Mouse (Mus musculus) limb, embryonic 15.5 days (tissue): ENCODE measurements around the gene Ephb1. TPM values are rescaled to one million over a fixed set of nuclear protein-coding genes. Genes with fewer than 3 reads are reported as not detected.

Experiments used
- ATAC-seq: fragments of 200-750 bp; cut with Nextera tagmentation; 2 replicates; pipeline ENCODE4 v1.8.0; 2017; ENCODE audit warnings: low read depth, moderate TSS enrichment; ENCODE audit not compliant: insufficient number of reproducible peaks, low FRiP score, low TSS enrichment
- H3K27ac ChIP-seq: fragments of 300-500 bp; sonication (generic); 2 replicates; pipeline ENCODE4 v1.5.1; 2015; ENCODE audit warnings: moderate library complexity, mild to moderate bottlenecking, inconsistent platforms
- H3K27me3 ChIP-seq: fragments of 300-500 bp; sonication (generic); 2 replicates; pipeline ENCODE4 v1.6.1; 2015; ENCODE audit warnings: inconsistent platforms
- H3K36me3 ChIP-seq: fragments of 300-500 bp; sonication (generic); 2 replicates; pipeline ENCODE4 v1.6.1; 2015; ENCODE audit warnings: inconsistent platforms
- H3K4me1 ChIP-seq: fragments of 300-500 bp; sonication (generic); 2 replicates; pipeline ENCODE4 v1.6.1; 2015; ENCODE audit warnings: inconsistent platforms
- H3K4me2 ChIP-seq: fragments of 300-500 bp; sonication (generic); 2 replicates; pipeline ENCODE4 v1.6.1; 2015; ENCODE audit warnings: mild to moderate bottlenecking, inconsistent platforms
- H3K4me3 ChIP-seq: fragments of 300-500 bp; sonication (generic); 2 replicates; pipeline ENCODE4 v1.5.1; 2015; ENCODE audit warnings: mild to moderate bottlenecking, inconsistent platforms
- H3K9ac ChIP-seq: fragments of 300-500 bp; sonication (generic); 2 replicates; pipeline ENCODE4 v1.6.1; 2015; ENCODE audit warnings: inconsistent platforms
- H3K9me3 ChIP-seq: fragments of 300-500 bp; sonication (generic); 2 replicates; pipeline ENCODE4 v1.6.1; 2016; ENCODE audit warnings: inconsistent platforms
- WGBS: fragments of 180-500 bp; shearing (Covaris S2); methylation state at CpG from one replicate; pipeline ENCODE4 v1.1.7; 2015; 5-methylcytosine and 5-hydroxymethylcytosine counted together
- polyA plus RNA-seq: library from polyadenylated mRNA; unstranded; fragments of >200 nt; fragmentation: Nextera tagmentation; extraction: Ambion mirVana; gene quantifications from 2 replicates; pipeline ENCODE4 v1.2.1, GENCODE M21; 2015

The Ephb1 gene
- 1.6 and 2.5 TPM in 2 replicates for polyA plus RNA-seq

DNA sequence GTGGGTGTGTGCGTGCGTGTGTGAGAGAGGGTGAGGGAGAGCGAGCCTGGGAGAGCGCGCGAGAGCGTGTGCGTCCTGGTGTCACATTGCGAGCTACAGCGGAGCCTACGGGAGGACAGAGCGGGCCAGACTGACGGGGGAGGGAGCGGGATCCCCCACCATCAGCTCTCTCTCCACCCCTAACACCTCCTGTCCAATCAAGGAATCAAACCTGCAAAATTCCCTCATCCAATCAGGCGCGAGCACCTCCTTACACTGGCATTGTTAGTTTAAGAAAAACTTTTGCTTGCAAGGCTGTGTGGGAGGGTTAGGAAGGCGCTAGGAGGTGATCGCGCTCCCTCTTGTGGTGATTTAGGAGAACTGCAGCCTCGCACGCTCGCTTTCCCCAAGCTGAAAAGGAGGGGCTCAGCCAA lies at the start of gene Ephb1:
Gene Ephb1, minus strand, starts transcription at position 133 of the 413 bp plus-strand sequence.
- peaks cover 83% of the 10 kb centered on the region for H3K27me3 ChIP-seq
- H3K4me1 ChIP-seq: peaks cover 28% of the 10 kb centered on the region
- under 1% methylated on average over 22 of the region's 22 CpGs for whole genome bisulfite sequencing
- no peaks in the 10 kb centered on the region for H3K36me3 ChIP-seq
- ATAC-seq: peak; percentile 95
- H3K4me2 ChIP-seq: peak within 1 kb of the TSS; percentile 99
- no peak within 1 kb of the TSS for H3K27ac ChIP-seq
- H3K4me3 ChIP-seq: peak within 1 kb of the TSS; percentile 55
- H3K9ac ChIP-seq: peak within 1 kb of the TSS; percentile 48
- H3K9me3 ChIP-seq: no peaks in the 10 kb centered on the region

DNA sequence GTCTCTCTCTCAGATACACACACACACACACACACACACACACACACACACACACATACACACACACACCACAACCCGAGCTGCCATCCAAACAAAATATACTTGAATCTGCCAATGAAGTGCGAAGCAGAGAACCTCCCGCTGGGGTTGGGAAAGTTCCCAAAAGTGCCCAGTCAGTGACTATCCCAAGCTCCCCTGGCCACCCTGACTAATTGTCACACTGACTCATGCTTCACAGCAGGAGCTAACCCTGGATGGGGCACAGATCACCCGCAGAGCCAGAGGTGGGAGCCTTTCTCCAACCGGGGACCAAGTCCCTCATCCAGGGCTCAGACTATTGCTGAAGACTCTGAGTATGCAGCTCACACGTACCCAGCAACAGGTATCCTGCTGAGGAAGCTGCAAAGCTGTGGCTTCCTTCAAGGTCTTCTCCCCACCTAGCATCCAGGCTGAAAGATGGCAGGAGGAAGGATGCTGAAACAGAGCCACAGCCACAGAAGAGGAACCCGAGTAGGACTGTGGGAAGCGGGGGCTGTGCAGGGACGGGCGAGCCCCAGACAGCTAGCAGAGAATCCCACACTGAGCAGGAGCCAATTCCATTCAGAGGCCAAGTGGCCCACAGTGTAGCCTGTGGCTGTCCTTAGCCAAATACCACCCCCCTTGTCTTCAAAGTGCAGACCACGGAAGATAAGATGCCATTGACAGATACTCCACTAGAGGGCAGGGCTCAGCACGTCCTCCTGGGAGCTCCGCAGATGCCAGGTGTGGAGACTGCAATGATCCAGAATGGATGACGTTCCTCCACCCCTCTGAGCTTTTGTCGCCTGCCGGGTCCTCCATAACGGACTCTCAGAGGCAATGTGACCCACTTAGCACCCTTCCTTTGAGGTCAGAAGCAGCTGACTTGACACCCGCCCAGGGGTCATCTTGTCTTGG lies 48.9 kb upstream of the Ephb1 start:
- H3K9ac ChIP-seq: no peak overlapping the region
- H3K4me2 ChIP-seq: no peak overlapping the region
- no peak overlapping the region for H3K4me3 ChIP-seq
- no peaks in the 10 kb centered on the region for H3K27me3 ChIP-seq
- peak; percentile 47; the same call in 1 of the 2 replicates for ATAC-seq
- H3K4me1 ChIP-seq: peaks cover 2% of the 10 kb centered on the region; the same call in 1 of the 2 replicates
- no peak overlapping the region for H3K27ac ChIP-seq
- WGBS: 30% methylated on average over 18 of the region's 18 CpGs
- H3K36me3 ChIP-seq: no peaks in the 10 kb centered on the region
- H3K9me3 ChIP-seq: no peaks in the 10 kb centered on the region

DNA sequence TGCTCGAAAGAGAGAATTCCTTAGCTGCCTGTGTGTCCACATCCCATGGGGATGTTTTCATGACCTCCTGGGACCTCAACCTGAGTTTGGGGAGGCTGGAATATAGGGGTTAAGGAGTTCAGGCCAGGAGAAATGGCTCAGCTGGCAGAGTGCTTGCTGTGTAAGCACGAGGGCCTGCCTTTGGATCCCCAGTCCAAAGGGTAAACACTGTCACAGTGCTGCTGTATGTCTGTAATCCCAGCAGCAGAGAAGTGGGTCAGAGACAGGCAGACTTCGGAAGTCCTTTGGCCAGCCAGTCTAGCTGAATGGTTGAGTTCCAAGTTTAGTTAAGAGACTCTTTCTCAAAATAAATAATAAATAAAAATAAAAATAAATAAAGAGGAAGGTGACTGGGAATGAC lies 48.2 kb upstream of the Ephb1 start:
- no peaks in the 10 kb centered on the region for H3K27me3 ChIP-seq
- H3K36me3 ChIP-seq: no peaks in the 10 kb centered on the region
- no peak for ATAC-seq
- no peaks in the 10 kb centered on the region for H3K9me3 ChIP-seq
- 52% methylated on average over 3 of the region's 3 CpGs for WGBS
- H3K9ac ChIP-seq: no peak overlapping the region
- H3K4me1 ChIP-seq: peaks cover 2% of the 10 kb centered on the region; the same call in 1 of the 2 replicates
- no peak overlapping the region for H3K4me3 ChIP-seq
- no peak overlapping the region for H3K27ac ChIP-seq
- H3K4me2 ChIP-seq: no peak overlapping the region

DNA sequence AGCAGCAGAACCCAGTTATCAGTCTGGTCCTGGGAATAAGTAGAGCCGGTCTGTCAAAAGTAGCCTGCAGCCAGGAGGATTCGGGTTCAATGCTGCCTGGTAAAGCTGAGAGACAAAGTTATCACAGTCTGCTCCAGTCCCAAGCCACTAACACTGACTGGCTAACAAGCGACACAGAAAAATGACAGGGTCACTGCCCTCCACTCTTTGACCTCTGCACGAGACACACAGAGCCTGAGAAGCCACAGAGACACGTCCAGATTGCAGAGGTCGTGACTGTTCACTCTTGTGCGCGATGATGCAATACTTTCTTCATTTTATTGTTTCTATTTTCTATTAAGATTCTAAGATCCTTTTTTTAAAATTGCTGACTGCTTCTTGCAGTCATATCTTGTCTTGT lies 33.8 kb upstream of the Ephb1 start:
- 65% methylated on average over 8 of the region's 8 CpGs for WGBS
- Histone ChIP-seq H3K27ac (no peak overlapping the region), H3K27me3 (no peaks in the 10 kb centered on the region), H3K4me2 (no peak overlapping the region), H3K4me3 (no peak overlapping the region), H3K9ac (no peak overlapping the region), H3K4me1 (no peaks in the 10 kb centered on the region), H3K9me3 (no peaks in the 10 kb centered on the region), H3K36me3 (no peaks in the 10 kb centered on the region)
- no peak for ATAC-seq

DNA sequence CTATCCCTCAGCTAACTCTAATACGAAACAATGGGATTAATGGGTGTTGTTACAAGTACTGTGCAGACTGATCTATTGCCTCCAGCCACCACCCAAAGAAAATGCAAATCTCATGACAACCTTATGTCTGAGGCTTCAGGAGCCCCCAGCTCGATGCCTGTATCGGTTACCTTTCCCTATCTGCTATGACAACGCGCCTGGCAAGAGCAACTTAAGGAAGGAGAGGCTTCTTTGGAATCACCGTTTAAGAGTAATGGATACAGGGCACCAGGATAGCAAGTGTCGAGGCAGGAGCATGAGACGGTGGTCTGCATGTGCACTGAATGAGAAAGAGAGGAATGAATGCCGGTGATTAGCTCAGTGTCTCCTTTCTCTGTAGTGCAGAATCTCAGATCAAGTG lies 32.3 kb upstream of the Ephb1 start:
- H3K4me3 ChIP-seq: no peak overlapping the region
- H3K36me3 ChIP-seq: no peaks in the 10 kb centered on the region
- no peak overlapping the region for H3K27ac ChIP-seq
- H3K27me3 ChIP-seq: no peaks in the 10 kb centered on the region
- no peak for ATAC-seq
- no peaks in the 10 kb centered on the region for H3K4me1 ChIP-seq
- H3K4me2 ChIP-seq: no peak overlapping the region
- no peak overlapping the region for H3K9ac ChIP-seq
- 89% methylated on average over 9 of the region's 9 CpGs for WGBS
- no peaks in the 10 kb centered on the region for H3K9me3 ChIP-seq

DNA sequence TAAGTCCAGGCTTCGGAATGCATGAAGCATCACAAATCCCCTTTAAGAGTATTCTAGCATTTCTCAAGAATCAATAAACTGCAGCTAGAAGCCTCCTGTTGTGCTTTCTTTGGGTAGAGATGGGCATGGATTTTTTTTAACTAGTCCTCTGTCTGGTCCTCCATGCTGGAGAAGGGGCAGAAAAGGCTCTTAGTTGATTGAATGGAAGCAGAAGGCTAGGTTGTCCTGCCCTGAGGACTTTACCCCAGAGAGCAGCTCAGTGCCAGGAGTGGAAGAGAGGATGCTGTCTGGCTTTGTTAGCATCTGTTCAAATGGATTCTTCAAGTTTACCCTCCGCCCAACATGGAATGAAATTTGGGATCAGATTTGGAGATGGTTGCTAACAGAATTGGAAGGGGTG lies 25.7 kb upstream of the Ephb1 start:
- H3K9me3 ChIP-seq: no peaks in the 10 kb centered on the region
- 79% methylated on average over 2 of the region's 2 CpGs for WGBS
- H3K36me3 ChIP-seq: no peaks in the 10 kb centered on the region
- H3K9ac ChIP-seq: no peak overlapping the region
- no peak overlapping the region for H3K4me3 ChIP-seq
- no peak overlapping the region for H3K27ac ChIP-seq
- no peaks in the 10 kb centered on the region for H3K27me3 ChIP-seq
- no peaks in the 10 kb centered on the region for H3K4me1 ChIP-seq
- H3K4me2 ChIP-seq: no peak overlapping the region
- ATAC-seq: no peak

GRCm38 (mm10) chr9:102374661-102375060 lies 20.2 kb upstream of the Ephb1 start:
- Histone ChIP-seq H3K36me3 (no peaks in the 10 kb centered on the region), H3K4me3 (no peak overlapping the region), H3K27me3 (no peaks in the 10 kb centered on the region), H3K4me1 (no peaks in the 10 kb centered on the region), H3K9me3 (no peaks in the 10 kb centered on the region), H3K4me2 (no peak overlapping the region), H3K9ac (no peak overlapping the region), H3K27ac (no peak overlapping the region)
- ATAC-seq: no peak
- 87% methylated on average over 5 of the region's 5 CpGs for WGBS

GRCm38 (mm10) chr9:102373886-102374285 lies 19.4 kb upstream of the Ephb1 start:
- Histone ChIP-seq H3K27ac (no peak overlapping the region), H3K4me3 (no peak overlapping the region), H3K27me3 (no peaks in the 10 kb centered on the region), H3K36me3 (no peaks in the 10 kb centered on the region), H3K4me1 (no peaks in the 10 kb centered on the region), H3K9me3 (no peaks in the 10 kb centered on the region), H3K4me2 (no peak overlapping the region), H3K9ac (no peak overlapping the region)
- no peak for ATAC-seq
- 78% methylated on average over 5 of the region's 5 CpGs for WGBS

DNA sequence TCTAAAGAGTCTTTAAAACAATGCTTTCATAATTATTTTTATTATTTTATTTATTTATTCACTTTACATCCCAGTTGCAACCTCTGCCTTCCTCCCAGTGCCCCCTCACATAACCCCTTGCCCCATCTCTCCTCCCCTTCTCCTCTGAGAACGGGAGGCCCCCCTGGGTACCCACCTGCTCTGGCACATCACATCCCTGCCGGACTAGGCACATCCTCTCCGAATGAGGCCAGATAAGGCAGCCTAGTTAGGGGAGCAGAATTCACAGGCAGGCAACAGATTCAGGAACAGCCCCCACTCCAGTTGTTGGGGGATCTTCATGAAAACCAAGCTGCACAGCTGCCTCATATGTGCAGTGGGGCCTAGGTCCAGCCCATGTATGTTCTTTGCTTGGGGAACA lies 17.4 kb upstream of the Ephb1 start:
- H3K36me3 ChIP-seq: no peaks in the 10 kb centered on the region
- WGBS: 77% methylated on average over 3 of the region's 3 CpGs
- no peak overlapping the region for H3K4me2 ChIP-seq
- H3K27ac ChIP-seq: no peak overlapping the region
- ATAC-seq: no peak
- H3K9ac ChIP-seq: no peak overlapping the region
- H3K27me3 ChIP-seq: no peaks in the 10 kb centered on the region
- no peaks in the 10 kb centered on the region for H3K9me3 ChIP-seq
- no peak overlapping the region for H3K4me3 ChIP-seq
- no peaks in the 10 kb centered on the region for H3K4me1 ChIP-seq

GRCm38 (mm10) chr9:102371036-102371770 lies 16.7 kb upstream of the Ephb1 start:
- WGBS: 61% methylated on average over 14 of the region's 14 CpGs
- Histone ChIP-seq H3K4me3 (no peak overlapping the region), H3K27me3 (no peaks in the 10 kb centered on the region), H3K9ac (no peak overlapping the region), H3K36me3 (no peaks in the 10 kb centered on the region), H3K27ac (no peak overlapping the region), H3K4me1 (no peaks in the 10 kb centered on the region), H3K4me2 (no peak overlapping the region), H3K9me3 (no peaks in the 10 kb centered on the region)
- no peak for ATAC-seq

DNA sequence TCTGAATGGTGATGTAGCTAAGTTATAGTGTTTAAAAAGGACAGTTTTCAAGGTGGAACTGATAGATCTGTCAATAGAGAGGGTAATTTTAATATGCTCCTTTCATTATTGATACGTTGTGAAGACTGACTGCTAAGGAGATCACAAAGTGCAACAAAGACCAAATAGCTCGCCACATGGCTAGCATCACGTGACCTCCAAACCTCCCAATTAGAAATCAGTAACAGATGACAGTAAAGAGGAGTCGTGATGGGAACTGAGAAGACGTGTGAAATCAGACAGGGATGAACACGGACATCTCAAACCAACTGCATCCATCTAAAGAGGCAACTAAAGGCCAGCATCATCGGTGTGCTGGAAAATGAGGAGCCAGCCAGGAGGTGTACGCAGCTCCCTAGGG lies 15.6 kb upstream of the Ephb1 start:
- ATAC-seq: no peak
- WGBS: 62% methylated on average over 8 of the region's 8 CpGs
- H3K9me3 ChIP-seq: no peaks in the 10 kb centered on the region
- H3K27ac ChIP-seq: no peak overlapping the region
- no peak overlapping the region for H3K9ac ChIP-seq
- no peak overlapping the region for H3K4me3 ChIP-seq
- no peaks in the 10 kb centered on the region for H3K27me3 ChIP-seq
- H3K4me1 ChIP-seq: no peaks in the 10 kb centered on the region
- H3K4me2 ChIP-seq: no peak overlapping the region
- no peaks in the 10 kb centered on the region for H3K36me3 ChIP-seq

DNA sequence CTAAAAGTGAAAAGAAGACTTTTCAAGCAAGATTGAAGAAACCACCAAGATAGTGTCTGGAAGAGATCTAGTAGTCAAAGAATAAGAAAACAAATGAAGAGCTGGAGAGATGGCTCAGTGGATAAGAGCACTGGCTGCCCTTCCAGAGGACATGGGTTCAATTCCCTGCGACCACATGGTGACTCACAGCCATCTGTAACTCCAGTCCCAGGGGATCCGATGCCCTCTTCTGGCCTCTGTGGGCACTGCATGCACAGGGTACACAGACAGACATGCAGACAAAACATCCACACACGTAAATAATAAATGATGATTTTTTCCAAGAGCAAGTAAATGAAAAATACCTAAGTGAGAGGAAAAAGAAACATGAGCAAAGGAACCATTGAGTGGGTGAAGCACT lies 14.6 kb upstream of the Ephb1 start:
- Histone ChIP-seq H3K4me2 (no peak overlapping the region), H3K36me3 (no peaks in the 10 kb centered on the region), H3K4me1 (no peaks in the 10 kb centered on the region), H3K9me3 (no peaks in the 10 kb centered on the region), H3K27me3 (no peaks in the 10 kb centered on the region), H3K4me3 (no peak overlapping the region), H3K9ac (no peak overlapping the region), H3K27ac (no peak overlapping the region)
- ATAC-seq: no peak
- WGBS: 70% methylated on average over 3 of the region's 3 CpGs
